Mouse (Mus musculus): ENCODE measurements at regions not wholly inside any gene's neighbourhood (a gene's known extent, or its start where the extent isn't known, plus 50 kb on each side); places are given as distances from the start of the nearest gene placed in this dataset.

DNA sequence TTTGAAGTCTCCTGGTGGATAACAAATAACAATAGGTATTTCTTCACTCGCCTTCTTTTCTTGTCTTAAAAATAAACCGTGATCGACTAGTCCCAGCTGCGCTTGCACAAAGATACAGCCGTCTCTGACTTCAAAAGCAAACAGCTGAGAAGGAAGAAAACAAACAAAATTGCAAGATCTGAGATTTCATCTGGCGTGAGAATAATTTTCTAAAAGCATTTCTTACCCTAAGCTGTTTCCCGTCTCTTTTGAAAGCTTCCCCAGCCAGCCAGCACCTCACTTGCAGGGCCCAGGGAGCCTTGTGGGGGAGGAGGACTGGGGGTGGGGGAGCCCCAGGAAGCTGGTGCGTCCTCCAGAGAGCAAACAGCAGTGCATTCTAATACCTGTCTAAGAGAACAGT lies 258.2 kb upstream of the Pabpc6 start:
- Histone ChIP-seq H3K4me3 (ENCODE audit: low read length) (no peak overlapping the region), H3K9ac (replicated peaks; ENCODE audit: low read length) (0 out of 2 replicates have a peak overlapping the region, but pooled peaks have one; percentile 9), H3K4me1 (ENCODE audit: insufficient read depth, low read length) (no peaks in the 10 kb centered on the region), H3K27ac (no peak overlapping the region), H3K9me3 (ENCODE audit: low read length) (no peaks in the 10 kb centered on the region), H3K36me3 (ENCODE audit: insufficient read depth, low read length) (no peaks in the 10 kb centered on the region), H3K27me3 (ENCODE audit: insufficient read depth, low read length) (no peaks in the 10 kb centered on the region), H3K4me2 (ENCODE audit: low read depth, low read length) (0 out of 2 replicates have a peak overlapping the region, but pooled peaks have one; percentile 7)
- TF ChIP-seq CTCF (IDR thresholded peaks at IDR 0.05; ENCODE audit: low read depth): no peak
- WGBS: 52% methylated on average over 8 of the region's 8 CpGs
- ATAC-seq (no peak), DNase-seq (ENCODE audit: low spot score) (no peak)

DNA sequence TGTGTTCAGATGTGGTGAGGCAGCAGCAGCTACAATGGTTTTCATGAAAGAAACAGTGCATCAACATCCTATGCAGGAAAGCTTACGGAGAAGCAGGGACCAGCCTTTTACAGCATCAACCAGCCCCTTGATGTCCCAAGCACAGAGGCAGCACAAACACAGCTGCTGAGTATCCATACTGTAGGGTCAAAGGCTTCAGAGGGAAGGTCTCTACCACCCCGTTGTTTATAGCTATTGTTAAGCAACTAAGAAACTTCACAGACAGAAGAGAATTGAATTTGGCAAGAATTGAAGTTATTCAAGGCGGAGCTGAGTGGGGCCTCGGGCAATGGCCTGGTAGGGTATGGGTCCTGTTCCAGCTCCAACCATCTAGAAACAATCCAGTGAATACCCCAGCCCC lies 256.8 kb upstream of the Pabpc6 start:
- Histone ChIP-seq H3K4me1 (ENCODE audit: insufficient read depth, low read length) (no peaks in the 10 kb centered on the region), H3K27me3 (ENCODE audit: insufficient read depth, low read length) (no peaks in the 10 kb centered on the region), H3K9ac (replicated peaks; ENCODE audit: low read length) (no peak overlapping the region), H3K4me2 (ENCODE audit: low read depth, low read length) (no peak overlapping the region), H3K27ac (no peak overlapping the region), H3K36me3 (ENCODE audit: insufficient read depth, low read length) (no peaks in the 10 kb centered on the region), H3K9me3 (ENCODE audit: low read length) (no peaks in the 10 kb centered on the region), H3K4me3 (ENCODE audit: low read length) (no peak overlapping the region)
- no peak for ATAC-seq
- DNase-seq (ENCODE audit: low spot score): no peak
- no peak for TF ChIP-seq CTCF (IDR thresholded peaks at IDR 0.05; ENCODE audit: low read depth)
- WGBS: 54% methylated on average over 4 of the region's 4 CpGs

- H3K4me2 ChIP-seq (ENCODE audit: low read depth, low read length): no peak overlapping the region
- no peak overlapping the region for H3K9ac ChIP-seq (replicated peaks; ENCODE audit: low read length)
- no peaks in the 10 kb centered on the region for H3K27me3 ChIP-seq (ENCODE audit: insufficient read depth, low read length)
- no peak for TF ChIP-seq CTCF (IDR thresholded peaks at IDR 0.05; ENCODE audit: low read depth)
- no peak for ATAC-seq
- no peaks in the 10 kb centered on the region for H3K9me3 ChIP-seq (ENCODE audit: low read length)
- no peak overlapping the region for H3K27ac ChIP-seq
- no peaks in the 10 kb centered on the region for H3K4me1 ChIP-seq (ENCODE audit: insufficient read depth, low read length)
- DNase-seq (ENCODE audit: low spot score): no peak
- no peak overlapping the region for H3K4me3 ChIP-seq (ENCODE audit: low read length)
- H3K36me3 ChIP-seq (ENCODE audit: insufficient read depth, low read length): no peaks in the 10 kb centered on the region
- 94% methylated on average over 2 of the region's 2 CpGs for WGBS
Measured at GRCm38 (mm10) chr17:9921326-9921725, 251.8 kb upstream of the Pabpc6 start.

GRCm38 (mm10) chr17:9917031-9917430 lies 247.5 kb upstream of the Pabpc6 start:
- no peak for DNase-seq (ENCODE audit: low spot score)
- no peaks in the 10 kb centered on the region for H3K27me3 ChIP-seq (ENCODE audit: insufficient read depth, low read length)
- H3K9me3 ChIP-seq (ENCODE audit: low read length): no peaks in the 10 kb centered on the region
- H3K4me3 ChIP-seq (ENCODE audit: low read length): no peak overlapping the region
- no peak overlapping the region for H3K9ac ChIP-seq (replicated peaks; ENCODE audit: low read length)
- WGBS: 37% methylated on average over 2 of the region's 2 CpGs
- H3K36me3 ChIP-seq (ENCODE audit: insufficient read depth, low read length): no peaks in the 10 kb centered on the region
- ATAC-seq: no peak
- H3K27ac ChIP-seq: no peak overlapping the region
- H3K4me1 ChIP-seq (ENCODE audit: insufficient read depth, low read length): no peaks in the 10 kb centered on the region
- H3K4me2 ChIP-seq (ENCODE audit: low read depth, low read length): no peak overlapping the region
- no peak for TF ChIP-seq CTCF (IDR thresholded peaks at IDR 0.05; ENCODE audit: low read depth)

GRCm38 (mm10) chr17:9910856-9911255 lies 241.3 kb upstream of the Pabpc6 start:
- 0 out of 2 replicates have a peak, but pooled peaks cover 6% of the 10 kb centered on the region for H3K4me1 ChIP-seq (ENCODE audit: insufficient read depth, low read length)
- H3K4me2 ChIP-seq (ENCODE audit: low read depth, low read length): no peak overlapping the region
- TF ChIP-seq CTCF (IDR thresholded peaks at IDR 0.05; ENCODE audit: low read depth): no peak
- 55% methylated on average over 2 of the region's 2 CpGs for WGBS
- H3K27ac ChIP-seq: no peak overlapping the region
- H3K27me3 ChIP-seq (ENCODE audit: insufficient read depth, low read length): no peaks in the 10 kb centered on the region
- H3K9me3 ChIP-seq (ENCODE audit: low read length): no peaks in the 10 kb centered on the region
- no peak for ATAC-seq
- H3K9ac ChIP-seq (replicated peaks; ENCODE audit: low read length): no peak overlapping the region
- no peaks in the 10 kb centered on the region for H3K36me3 ChIP-seq (ENCODE audit: insufficient read depth, low read length)
- no peak overlapping the region for H3K4me3 ChIP-seq (ENCODE audit: low read length)
- no peak for DNase-seq (ENCODE audit: low spot score)

DNA sequence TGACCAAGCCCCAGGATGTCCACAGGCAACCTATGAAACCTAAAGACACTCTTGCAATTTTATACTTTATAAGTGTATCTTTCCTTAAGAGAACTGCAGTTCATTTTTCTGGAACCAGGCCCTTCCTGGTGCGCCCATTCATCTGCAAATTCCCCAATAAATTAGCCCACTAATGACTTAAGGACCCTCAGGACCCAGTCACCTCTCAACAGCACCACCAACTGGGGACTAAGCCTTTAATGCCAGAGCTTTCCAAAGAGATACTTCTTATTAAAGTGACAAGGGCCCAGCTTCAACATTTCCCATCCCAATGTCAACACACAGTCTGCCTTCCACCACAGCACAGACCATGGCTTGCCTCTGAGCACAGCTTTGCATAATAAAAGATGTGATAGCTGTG lies 237.6 kb upstream of the Pabpc6 start:
- DNase-seq (ENCODE audit: low spot score) (peak; percentile 41), ATAC-seq (no peak)
- no peak for TF ChIP-seq CTCF (IDR thresholded peaks at IDR 0.05; ENCODE audit: low read depth)
- Histone ChIP-seq H3K4me2 (ENCODE audit: low read depth, low read length) (no peak overlapping the region), H3K9ac (replicated peaks; ENCODE audit: low read length) (no peak overlapping the region), H3K27ac (peak overlapping the region; percentile 73), H3K36me3 (ENCODE audit: insufficient read depth, low read length) (no peaks in the 10 kb centered on the region), H3K9me3 (ENCODE audit: low read length) (no peaks in the 10 kb centered on the region), H3K4me3 (ENCODE audit: low read length) (no peak overlapping the region), H3K4me1 (ENCODE audit: insufficient read depth, low read length) (peaks cover 17% of the 10 kb centered on the region), H3K27me3 (ENCODE audit: insufficient read depth, low read length) (no peaks in the 10 kb centered on the region)
- WGBS: 39% methylated on average over 1 of the region's 1 CpGs

GRCm38 (mm10) chr17:9905501-9906462 lies 236.3 kb upstream of the Pabpc6 start:
- 3% methylated on average over 12 of the region's 12 CpGs for WGBS
- H3K9me3 ChIP-seq (ENCODE audit: low read length): no peaks in the 10 kb centered on the region
- H3K4me3 ChIP-seq (ENCODE audit: low read length): peak overlapping the region; percentile 11; the same call in 1 of the 2 replicates
- no peak overlapping the region; the same call in 1 of the 2 replicates for H3K9ac ChIP-seq (replicated peaks; ENCODE audit: low read length)
- H3K27ac ChIP-seq: peak overlapping the region; percentile 73
- ATAC-seq: peak; percentile 90
- peak overlapping the region; percentile 49 for H3K4me2 ChIP-seq (ENCODE audit: low read depth, low read length)
- H3K36me3 ChIP-seq (ENCODE audit: insufficient read depth, low read length): no peaks in the 10 kb centered on the region
- DNase-seq (ENCODE audit: low spot score): peak; percentile 92
- TF ChIP-seq CTCF (IDR thresholded peaks at IDR 0.05; ENCODE audit: low read depth): peak; percentile 26; the same call in 1 of the 2 replicates
- H3K27me3 ChIP-seq (ENCODE audit: insufficient read depth, low read length): no peaks in the 10 kb centered on the region
- peaks cover 17% of the 10 kb centered on the region for H3K4me1 ChIP-seq (ENCODE audit: insufficient read depth, low read length)
